Mouse (Mus musculus): ENCODE data around the gene Nmi. TPM values are rescaled to one million over a fixed set of nuclear protein-coding genes. Genes with fewer than 3 reads are reported as not detected.

Nmi gene
- polyA plus RNA-seq, 1 experiment from 2014 or later, result 6.2 TPM

- Histone ChIP-seq H3K27me3 (0 out of 2 replicates have a peak, but pooled peaks cover 6% of the 10 kb centered on the region), H3K36me3 (ENCODE audit: poor library complexity, severe bottlenecking) (no peaks in the 10 kb centered on the region), H3K9ac (no peak overlapping the region), H3K4me3 (no peak overlapping the region), H3K27ac (no peak overlapping the region), H3K9me3 (replicated peaks) (no peaks in the 10 kb centered on the region), H3K4me1 (peaks cover 8% of the 10 kb centered on the region; the same call in 1 of the 2 replicates), H3K4me2 (no peak overlapping the region)
- ATAC-seq, result no peak
- WGBS, result 74% methylated on average over 6 of the region's 6 CpGs
Measured at GRCm38 (mm10) chr2:51937004-51937403, 36.3 kb downstream of the Nmi start.

GRCm38 (mm10) chr2:51936585-51936984, 36.7 kb downstream of the Nmi start:
- Histone ChIP-seq H3K4me3 (no peak overlapping the region), H3K4me1 (peaks cover 8% of the 10 kb centered on the region; the same call in 1 of the 2 replicates), H3K9me3 (replicated peaks) (no peaks in the 10 kb centered on the region), H3K36me3 (ENCODE audit: poor library complexity, severe bottlenecking) (no peaks in the 10 kb centered on the region), H3K4me2 (no peak overlapping the region), H3K9ac (no peak overlapping the region), H3K27me3 (0 out of 2 replicates have a peak, but pooled peaks cover 6% of the 10 kb centered on the region), H3K27ac (no peak overlapping the region)
- 80% methylated on average over 3 of the region's 3 CpGs for WGBS
- no peak for ATAC-seq

- Histone ChIP-seq H3K27ac (no peak overlapping the region), H3K4me1 (peaks cover 8% of the 10 kb centered on the region; the same call in 1 of the 2 replicates), H3K27me3 (0 out of 2 replicates have a peak, but pooled peaks cover 6% of the 10 kb centered on the region), H3K9ac (no peak overlapping the region), H3K4me2 (no peak overlapping the region), H3K36me3 (ENCODE audit: poor library complexity, severe bottlenecking) (0 out of 2 replicates have a peak, but pooled peaks cover under 1% of the 10 kb centered on the region), H3K9me3 (replicated peaks) (no peaks in the 10 kb centered on the region), H3K4me3 (no peak overlapping the region)
- WGBS, result 96% methylated on average over 7 of the region's 7 CpGs
- no peak for ATAC-seq
Measured at GRCm38 (mm10) chr2:51935921-51936320, 37.4 kb downstream of the Nmi start.

GRCm38 (mm10) chr2:51934574-51935334, 38.5 kb downstream of the Nmi start, which contains the start of gene Rbm43:
Rbm43 (minus strand) TSS chr2:51935163.
- H3K36me3 ChIP-seq (ENCODE audit: poor library complexity, severe bottlenecking), result 0 out of 2 replicates have a peak, but pooled peaks cover 8% of the 10 kb centered on the region
- no peaks in the 10 kb centered on the region for H3K9me3 ChIP-seq (replicated peaks)
- peaks cover 8% of the 10 kb centered on the region; the same call in 1 of the 2 replicates for H3K4me1 ChIP-seq
- 0 out of 2 replicates have a peak, but pooled peaks cover 6% of the 10 kb centered on the region for H3K27me3 ChIP-seq
- peak within 1 kb of the TSS; percentile 86 for H3K4me2 ChIP-seq
- H3K4me3 ChIP-seq, result peak within 1 kb of the TSS; percentile 53
- ATAC-seq, result peak; percentile 89
- H3K27ac ChIP-seq, result no peak within 1 kb of the TSS
- peak within 1 kb of the TSS; percentile 70 for H3K9ac ChIP-seq
- 1% methylated on average over 48 of the region's 48 CpGs for WGBS

- 0 out of 2 replicates have a peak, but pooled peaks cover 8% of the 10 kb centered on the region for H3K36me3 ChIP-seq (ENCODE audit: poor library complexity, severe bottlenecking)
- H3K4me1 ChIP-seq, result peaks cover 8% of the 10 kb centered on the region; the same call in 1 of the 2 replicates
- ATAC-seq, result no peak
- no peaks in the 10 kb centered on the region for H3K9me3 ChIP-seq (replicated peaks)
- H3K4me3 ChIP-seq, result no peak overlapping the region
- no peak overlapping the region for H3K27ac ChIP-seq
- H3K9ac ChIP-seq, result no peak overlapping the region
- 0 out of 2 replicates have a peak, but pooled peaks cover 6% of the 10 kb centered on the region for H3K27me3 ChIP-seq
- WGBS, result 75% methylated on average over 11 of the region's 12 CpGs
- H3K4me2 ChIP-seq, result peak overlapping the region; percentile 86
Measured at GRCm38 (mm10) chr2:51933341-51934134, 39.8 kb downstream of the Nmi start.

GRCm38 (mm10) chr2:51931241-51931640, 42.1 kb downstream of the Nmi start:
- H3K9ac ChIP-seq, result no peak overlapping the region
- no peak for ATAC-seq
- peaks cover 8% of the 10 kb centered on the region; the same call in 1 of the 2 replicates for H3K4me1 ChIP-seq
- no peaks in the 10 kb centered on the region for H3K9me3 ChIP-seq (replicated peaks)
- H3K4me2 ChIP-seq, result no peak overlapping the region
- H3K4me3 ChIP-seq, result no peak overlapping the region
- H3K36me3 ChIP-seq (ENCODE audit: poor library complexity, severe bottlenecking), result 0 out of 2 replicates have a peak, but pooled peaks cover 8% of the 10 kb centered on the region
- H3K27ac ChIP-seq, result no peak overlapping the region
- 0 out of 2 replicates have a peak, but pooled peaks cover 6% of the 10 kb centered on the region for H3K27me3 ChIP-seq
- WGBS, result 98% methylated on average over 7 of the region's 7 CpGs

GRCm38 (mm10) chr2:51914944-51915680, 58.2 kb downstream of the Nmi start:
- ATAC-seq, result peak; percentile 86
- Histone ChIP-seq H3K27ac (no peak overlapping the region), H3K4me2 (no peak overlapping the region), H3K9me3 (replicated peaks) (no peaks in the 10 kb centered on the region), H3K9ac (no peak overlapping the region), H3K27me3 (no peaks in the 10 kb centered on the region), H3K4me1 (no peaks in the 10 kb centered on the region), H3K4me3 (no peak overlapping the region), H3K36me3 (ENCODE audit: poor library complexity, severe bottlenecking) (no peaks in the 10 kb centered on the region)
- 10% methylated on average over 5 of the region's 5 CpGs for WGBS

- no peak overlapping the region for H3K9ac ChIP-seq
- no peak overlapping the region for H3K4me2 ChIP-seq
- no peaks in the 10 kb centered on the region for H3K9me3 ChIP-seq (replicated peaks)
- H3K4me3 ChIP-seq, result no peak overlapping the region
- 57% methylated on average over 7 of the region's 7 CpGs for WGBS
- no peaks in the 10 kb centered on the region for H3K36me3 ChIP-seq (ENCODE audit: poor library complexity, severe bottlenecking)
- ATAC-seq, result no peak
- H3K27me3 ChIP-seq, result no peaks in the 10 kb centered on the region
- H3K27ac ChIP-seq, result no peak overlapping the region
- H3K4me1 ChIP-seq, result no peaks in the 10 kb centered on the region
Measured at GRCm38 (mm10) chr2:51914532-51914931, 58.8 kb downstream of the Nmi start.

- Histone ChIP-seq H3K4me2 (no peak overlapping the region), H3K9ac (no peak overlapping the region), H3K36me3 (ENCODE audit: poor library complexity, severe bottlenecking) (no peaks in the 10 kb centered on the region), H3K9me3 (replicated peaks) (no peaks in the 10 kb centered on the region), H3K27ac (no peak overlapping the region), H3K4me1 (no peaks in the 10 kb centered on the region), H3K27me3 (no peaks in the 10 kb centered on the region), H3K4me3 (no peak overlapping the region)
- WGBS, result 79% methylated on average over 6 of the region's 6 CpGs
- no peak for ATAC-seq
Measured at GRCm38 (mm10) chr2:51912740-51913139, 60.6 kb downstream of the Nmi start.

GRCm38 (mm10) chr2:51911864-51912263, 61.4 kb downstream of the Nmi start:
- Histone ChIP-seq H3K36me3 (ENCODE audit: poor library complexity, severe bottlenecking) (no peaks in the 10 kb centered on the region), H3K27me3 (no peaks in the 10 kb centered on the region), H3K4me2 (no peak overlapping the region), H3K9me3 (replicated peaks) (no peaks in the 10 kb centered on the region), H3K4me3 (no peak overlapping the region), H3K27ac (no peak overlapping the region), H3K4me1 (no peaks in the 10 kb centered on the region), H3K9ac (no peak overlapping the region)
- ATAC-seq, result no peak
- WGBS, result 90% methylated on average over 2 of the region's 2 CpGs

- H3K4me3 ChIP-seq, result no peak overlapping the region
- H3K4me1 ChIP-seq, result no peaks in the 10 kb centered on the region
- H3K36me3 ChIP-seq (ENCODE audit: poor library complexity, severe bottlenecking), result no peaks in the 10 kb centered on the region
- ATAC-seq, result no peak
- H3K4me2 ChIP-seq, result no peak overlapping the region
- WGBS, result 49% methylated on average over 4 of the region's 4 CpGs
- H3K9me3 ChIP-seq (replicated peaks), result no peaks in the 10 kb centered on the region
- no peak overlapping the region for H3K27ac ChIP-seq
- no peaks in the 10 kb centered on the region for H3K27me3 ChIP-seq
- H3K9ac ChIP-seq, result no peak overlapping the region
Measured at GRCm38 (mm10) chr2:51907538-51908110, 65.7 kb downstream of the Nmi start.
